Mouse (Mus musculus) cortical plate, adult 2 months (tissue): ENCODE measurements around the gene Trafd1. TPM values are rescaled to one million over a fixed set of nuclear protein-coding genes. Genes with fewer than 3 reads are reported as not detected.

ENCODE experiments used
- H3K27ac ChIP-seq: fragments of 200-500 bp; 2 replicates; pipeline ENCODE4 v1.5.1; 2012; ENCODE audit warnings: low read length, control low read depth, inconsistent platforms; ENCODE audit not compliant: insufficient read depth
- H3K4me1 ChIP-seq: fragments of 200-500 bp; 2 replicates; pipeline ENCODE4 v1.6.1; 2011; ENCODE audit warnings: low read length; ENCODE audit not compliant: control insufficient read depth, insufficient read depth
- H3K4me3 ChIP-seq: fragments of 200-500 bp; 2 replicates; pipeline ENCODE4 v1.5.1; 2011; ENCODE audit warnings: mild to moderate bottlenecking, low read length, control low read depth; ENCODE audit not compliant: insufficient read depth
- CTCF ChIP-seq: fragments of 200-500 bp; IDR thresholded peaks from 2 replicates; pipeline ENCODE4 v1.5.1; 2011; ENCODE audit warnings: mild to moderate bottlenecking, control low read depth, low read length; ENCODE audit not compliant: insufficient read depth; ENCODE audit errors: extremely low read depth
- POLR2A ChIP-seq: fragments of 200-500 bp; IDR thresholded peaks from 2 replicates; pipeline ENCODE4 v1.6.1; 2011; ENCODE audit warnings: mild to moderate bottlenecking, low read length, control low read depth; ENCODE audit not compliant: insufficient read depth; ENCODE audit errors: extremely low read depth
- polyA plus RNA-seq: library from polyadenylated mRNA; depleted of rRNA; stranded (reverse); fragments of >200 nt; gene quantifications from 2 replicates; pipeline ENCODE4 v1.2.3, GENCODE M21; 2012

Gene Trafd1
- polyA plus RNA-seq, 1 experiment, result 124 TPM

DNA sequence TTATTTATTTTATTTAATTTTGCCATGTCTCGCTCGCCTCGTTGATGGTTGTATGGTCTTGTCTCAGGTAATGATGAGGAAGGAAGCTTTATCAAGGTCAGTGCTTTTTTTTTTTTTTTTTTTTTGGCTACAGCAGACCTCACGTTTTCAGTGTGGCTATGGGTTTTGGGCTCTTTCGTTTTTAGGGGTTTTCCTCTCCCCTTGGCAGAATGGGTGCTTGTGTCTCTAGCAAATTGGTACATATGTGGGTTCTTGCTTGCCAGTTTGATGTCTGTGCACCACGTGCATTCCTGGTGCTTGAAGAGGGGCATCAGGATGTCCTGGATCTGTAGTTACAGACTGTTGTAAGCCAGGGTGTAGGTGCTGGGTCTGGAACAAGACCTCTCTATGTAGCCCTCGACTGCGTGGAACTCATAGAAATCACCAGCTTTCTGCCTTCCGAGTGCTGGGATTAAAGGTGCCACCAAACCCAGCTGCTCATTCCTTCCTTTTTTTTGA is 13.6 kb upstream of the Trafd1 start:
- peaks cover 10% of the 10 kb centered on the region for H3K4me1 ChIP-seq
- H3K27ac ChIP-seq, result no peak overlapping the region
- TF ChIP-seq POLR2A, result no peak
- no peak for TF ChIP-seq CTCF
- peak overlapping the region; percentile 95; the same call in 1 of the 2 replicates for H3K4me3 ChIP-seq

DNA sequence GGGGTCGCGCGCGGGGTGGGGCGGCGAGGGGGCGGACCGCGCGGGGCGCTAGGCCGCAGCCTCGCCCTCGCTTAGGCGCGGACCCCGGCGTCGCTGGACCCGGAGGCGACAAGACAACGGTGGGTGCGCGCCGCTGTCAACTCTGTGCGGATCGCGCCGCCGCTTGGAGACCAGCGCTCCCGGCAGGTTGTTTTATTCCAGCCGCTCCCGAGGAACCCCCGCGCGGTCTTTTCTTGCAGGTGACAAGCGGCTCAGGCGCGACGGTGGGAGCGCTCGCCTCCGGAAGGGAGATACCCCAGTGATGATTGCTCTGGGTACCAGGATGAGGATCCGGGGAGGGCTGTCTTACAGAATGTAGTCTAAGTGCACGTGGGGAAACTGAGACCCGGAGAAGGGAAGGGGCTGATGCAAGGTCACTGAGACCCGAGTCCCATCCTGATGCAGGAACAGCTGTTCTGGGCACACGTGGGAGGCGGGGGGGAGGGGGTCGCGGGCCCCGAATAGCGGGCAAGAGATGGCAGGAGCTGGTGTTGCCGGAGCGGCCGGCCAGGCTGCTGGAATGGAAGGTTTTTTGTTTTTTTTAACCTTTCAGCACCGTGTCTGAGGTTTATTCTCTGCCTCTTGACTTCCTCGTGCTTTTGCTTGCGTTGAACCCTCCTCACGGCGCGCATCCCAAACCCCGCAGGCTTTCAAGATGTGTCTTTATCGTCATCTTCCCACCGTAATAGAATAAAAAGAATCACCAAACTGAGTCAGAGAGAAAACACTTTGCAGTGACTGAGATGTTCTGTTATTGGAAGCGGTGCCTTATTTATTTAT is 12.9 kb upstream of the Trafd1 start:
- TF ChIP-seq POLR2A (no peak), CTCF (no peak)
- Histone ChIP-seq H3K4me1 (peaks cover 10% of the 10 kb centered on the region), H3K27ac (0 out of 2 replicates have a peak overlapping the region, but pooled peaks have one; percentile 38), H3K4me3 (peak overlapping the region; percentile 95)

DNA sequence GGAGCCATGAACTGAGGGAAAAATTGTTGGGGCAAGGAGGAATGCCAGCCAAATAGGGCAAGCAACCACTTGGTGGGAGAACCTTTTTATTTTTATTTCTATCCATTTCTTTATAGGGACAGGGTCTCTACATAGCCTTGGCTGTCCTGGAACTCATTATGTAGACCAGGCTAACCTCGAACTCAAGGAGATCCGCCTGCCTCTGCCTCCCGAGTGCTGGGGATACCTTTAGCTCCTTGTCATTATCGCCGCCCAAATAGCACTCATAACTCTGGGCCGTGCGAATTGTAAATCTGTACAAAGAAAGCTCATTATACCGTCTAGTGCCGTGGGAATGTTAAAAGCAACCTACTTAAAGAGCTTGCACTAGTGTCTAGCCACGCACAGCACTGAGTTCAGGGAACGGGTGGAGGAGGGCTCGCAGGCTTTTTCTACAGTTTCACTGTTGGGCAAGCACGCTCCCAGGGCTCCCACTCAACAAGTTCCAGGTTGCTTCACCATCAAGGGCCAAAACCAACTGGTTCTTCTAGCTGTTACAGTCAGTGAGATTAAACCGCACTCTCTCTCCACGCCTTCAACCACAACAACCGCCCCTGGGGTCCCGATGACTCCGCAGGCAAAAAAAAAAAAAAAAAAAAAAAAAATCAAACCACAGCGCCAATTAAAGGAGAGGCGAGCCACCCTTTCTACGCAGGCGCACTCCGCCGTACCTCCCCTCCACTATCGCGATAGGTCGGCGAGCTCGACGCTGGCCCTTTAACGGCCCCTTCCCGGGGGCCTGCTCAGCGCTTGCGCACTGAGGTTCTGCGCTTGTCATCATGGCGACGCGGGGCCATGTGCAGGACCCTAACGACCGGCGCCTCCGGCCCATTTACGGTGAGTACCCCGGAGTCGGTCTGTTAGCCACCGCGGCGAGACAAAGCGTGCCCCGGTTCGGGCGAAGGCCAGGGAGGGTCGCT is 12.0 kb upstream of the Trafd1 start, which contains the start of gene Naa25:
TSS of gene Naa25 (plus strand) at position 750 of the 959 bp plus-strand sequence.
- TF ChIP-seq CTCF (no peak), POLR2A (peak; percentile 67; the same call in 1 of the 2 replicates)
- Histone ChIP-seq H3K4me3 (peak within 1 kb of the TSS; percentile 95), H3K27ac (0 out of 2 replicates have a peak within 1 kb of the TSS, but pooled peaks have one; percentile 38), H3K4me1 (peaks cover 10% of the 10 kb centered on the region)

DNA sequence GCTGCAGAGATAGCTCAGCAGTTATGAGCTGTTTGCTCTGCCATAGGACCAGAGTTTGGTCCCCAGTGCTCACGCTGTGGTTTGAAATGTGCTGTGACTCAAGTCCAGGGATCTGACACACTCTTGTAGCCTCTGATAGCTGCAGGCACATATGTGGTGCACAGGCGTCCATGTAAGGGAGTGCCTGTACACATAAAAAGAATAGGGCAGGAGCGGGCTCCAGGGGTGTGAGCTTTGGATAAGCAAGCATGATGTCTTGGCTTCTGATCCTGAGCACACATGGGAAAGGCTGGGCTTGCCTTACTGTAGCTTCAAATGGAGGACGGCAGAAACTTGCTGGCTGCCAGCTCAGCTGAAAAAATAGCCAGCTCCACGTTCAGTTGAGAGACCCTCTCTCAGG is 10.2 kb upstream of the Trafd1 start:
- TF ChIP-seq POLR2A, result no peak
- TF ChIP-seq CTCF, result no peak
- H3K4me3 ChIP-seq, result no peak overlapping the region
- H3K4me1 ChIP-seq, result peaks cover 9% of the 10 kb centered on the region
- H3K27ac ChIP-seq, result no peak overlapping the region

DNA sequence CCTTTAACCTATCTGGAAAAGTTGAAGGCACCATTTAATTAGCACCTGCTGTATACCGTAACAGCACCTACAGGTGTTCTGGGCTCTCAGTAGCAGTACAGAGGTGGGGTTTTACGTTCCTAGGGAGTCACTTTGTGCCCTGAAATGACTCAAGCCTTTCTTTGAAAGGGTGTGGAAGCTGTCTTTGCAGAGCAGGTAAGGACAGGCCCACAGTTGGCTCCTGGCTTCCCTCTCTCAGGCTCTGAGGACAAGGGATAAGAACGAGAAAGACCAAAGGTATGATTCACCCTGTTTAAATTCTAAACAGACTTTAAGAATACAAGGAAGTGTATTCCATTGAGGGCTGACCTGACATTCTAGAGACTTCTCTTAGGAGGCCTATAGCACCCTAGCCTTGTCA is 8.0 kb upstream of the Trafd1 start:
- H3K4me3 ChIP-seq, result no peak overlapping the region
- no peak overlapping the region for H3K27ac ChIP-seq
- TF ChIP-seq POLR2A, result no peak
- TF ChIP-seq CTCF, result no peak
- H3K4me1 ChIP-seq, result no peaks in the 10 kb centered on the region

DNA sequence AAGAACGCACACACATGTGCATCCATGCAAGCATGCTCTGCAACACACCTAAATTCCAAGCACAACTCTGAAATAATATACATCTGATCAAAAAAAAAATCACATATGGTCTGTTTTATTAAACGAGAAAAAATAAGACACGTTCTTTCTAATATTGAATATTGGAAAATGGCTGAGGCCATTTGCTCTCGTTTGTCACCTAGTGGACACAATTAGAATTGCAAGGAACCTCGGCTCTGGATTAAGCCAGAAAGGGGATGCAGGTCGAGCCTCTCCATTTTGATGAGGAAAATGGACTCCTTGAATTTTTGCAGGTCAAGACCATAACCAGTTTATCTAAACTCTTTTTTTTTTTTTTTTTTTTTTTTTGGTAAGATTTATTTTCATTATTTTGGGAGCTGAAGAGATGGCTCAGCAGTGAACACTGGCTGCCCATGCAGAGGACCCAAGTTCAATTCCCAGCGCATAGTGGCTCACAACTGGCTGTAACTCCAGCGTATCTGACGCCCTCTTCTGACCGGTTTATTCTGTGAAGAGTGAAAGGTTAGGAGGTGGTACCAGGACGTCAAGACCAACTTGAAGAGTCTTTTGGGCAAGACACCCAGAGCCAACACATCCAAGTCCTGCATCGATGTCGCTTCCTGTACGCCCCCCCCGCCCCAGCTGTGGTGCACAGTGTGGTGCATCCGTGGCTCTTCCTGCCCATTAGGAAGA is 7.4 kb upstream of the Trafd1 start:
- no peaks in the 10 kb centered on the region for H3K4me1 ChIP-seq
- H3K27ac ChIP-seq, result no peak overlapping the region
- no peak overlapping the region for H3K4me3 ChIP-seq
- no peak for TF ChIP-seq POLR2A
- TF ChIP-seq CTCF, result peak; percentile 57; the same call in 1 of the 2 replicates

DNA sequence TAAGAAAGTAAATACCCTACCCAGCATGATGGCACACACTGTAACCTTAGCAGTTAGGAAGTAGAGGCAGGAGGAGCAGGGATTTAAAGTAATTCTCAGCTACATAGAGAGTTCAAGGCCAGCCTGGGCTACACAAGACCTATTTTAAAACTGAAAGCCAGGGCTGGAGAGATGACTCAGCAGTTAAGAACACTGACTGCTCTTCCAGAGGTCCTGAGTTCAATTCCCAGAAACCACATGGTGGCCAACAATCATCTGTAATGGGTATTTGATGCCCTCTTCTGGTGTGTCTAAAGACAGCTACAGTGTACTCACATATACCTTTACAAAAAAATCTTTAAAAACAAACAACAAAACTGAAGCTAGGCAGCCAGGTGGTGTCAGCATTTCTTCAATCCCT is 4.3 kb upstream of the Trafd1 start:
- H3K4me3 ChIP-seq, result no peak overlapping the region
- H3K27ac ChIP-seq, result no peak overlapping the region
- TF ChIP-seq POLR2A (no peak), CTCF (no peak)
- H3K4me1 ChIP-seq, result no peaks in the 10 kb centered on the region

DNA sequence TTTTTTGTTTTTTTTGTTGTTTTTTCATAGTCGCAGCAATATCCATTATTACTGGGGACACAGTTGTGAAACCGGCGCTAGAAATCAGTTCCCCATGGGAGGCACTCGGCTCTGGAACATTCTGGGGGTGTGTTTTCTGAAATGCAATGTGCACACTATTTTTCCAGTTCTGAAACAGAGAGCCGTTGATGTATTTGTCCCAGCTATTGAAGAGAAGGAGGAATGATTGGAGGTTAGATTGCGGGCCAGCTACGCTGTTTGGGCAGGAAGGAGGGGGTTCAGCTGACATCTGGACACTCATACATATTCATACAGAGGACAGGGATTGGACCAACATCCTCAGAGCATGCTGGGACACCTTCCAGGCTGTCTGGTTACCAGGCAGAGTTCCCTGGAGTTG is 3.7 kb upstream of the Trafd1 start:
- H3K4me1 ChIP-seq, result no peaks in the 10 kb centered on the region
- H3K4me3 ChIP-seq, result no peak overlapping the region
- H3K27ac ChIP-seq, result no peak overlapping the region
- TF ChIP-seq CTCF, result no peak
- no peak for TF ChIP-seq POLR2A

DNA sequence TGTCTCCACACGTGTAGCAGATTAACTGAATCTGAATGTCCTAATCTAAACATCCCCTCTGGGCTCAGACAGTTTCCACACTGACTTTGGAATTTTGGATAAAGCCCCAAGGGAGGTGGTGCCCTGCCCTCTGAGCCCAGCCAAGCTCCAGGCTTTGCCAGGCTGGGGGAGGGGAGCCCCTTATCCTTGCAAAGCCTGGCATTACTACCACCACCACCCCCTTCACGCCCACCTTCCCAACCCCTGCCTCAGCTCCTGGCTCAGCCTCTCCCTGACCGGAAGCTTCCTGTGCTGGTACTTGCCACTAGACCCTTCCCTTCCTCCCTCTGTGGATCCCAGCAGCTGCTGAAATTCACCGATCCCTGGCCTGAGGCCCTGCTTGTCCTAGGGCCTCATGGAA is 1.7 kb upstream of the Trafd1 start:
- H3K4me1 ChIP-seq, result peaks cover 3% of the 10 kb centered on the region; the same call in 1 of the 2 replicates
- TF ChIP-seq CTCF (no peak), POLR2A (no peak)
- H3K27ac ChIP-seq, result no peak overlapping the region
- no peak overlapping the region for H3K4me3 ChIP-seq
